Mouse (Mus musculus) brain, embryonic 14.5 days (tissue): Measurements from ENCODE around the gene Tmem115.

Experiments
- CTCF ChIP-seq: fragments of 200-500 bp; IDR thresholded peaks from 2 replicates; pipeline ENCODE4 v1.5.1; 2012; ENCODE audit warnings: inconsistent platforms, mild to moderate bottlenecking, moderate library complexity, borderline replicate concordance; ENCODE audit not compliant: insufficient read depth, insufficient read length; ENCODE audit errors: extremely low read depth
- POLR2A ChIP-seq: fragments of 200-500 bp; IDR thresholded peaks from 2 replicates; pipeline ENCODE4 v1.6.1; 2012; ENCODE audit warnings: mild to moderate bottlenecking, inconsistent platforms, borderline replicate concordance; ENCODE audit not compliant: poor library complexity, insufficient read depth, insufficient read length, severe bottlenecking; ENCODE audit errors: extremely low read depth

GRCm38 (mm10) chr9:107486507-107487225 lies 47.1 kb upstream of the Tmem115 start:
- no peak for TF ChIP-seq POLR2A
- no peak for TF ChIP-seq CTCF
